Mouse (Mus musculus): ENCODE results near the gene Celsr2.

Gene Celsr2

DNA sequence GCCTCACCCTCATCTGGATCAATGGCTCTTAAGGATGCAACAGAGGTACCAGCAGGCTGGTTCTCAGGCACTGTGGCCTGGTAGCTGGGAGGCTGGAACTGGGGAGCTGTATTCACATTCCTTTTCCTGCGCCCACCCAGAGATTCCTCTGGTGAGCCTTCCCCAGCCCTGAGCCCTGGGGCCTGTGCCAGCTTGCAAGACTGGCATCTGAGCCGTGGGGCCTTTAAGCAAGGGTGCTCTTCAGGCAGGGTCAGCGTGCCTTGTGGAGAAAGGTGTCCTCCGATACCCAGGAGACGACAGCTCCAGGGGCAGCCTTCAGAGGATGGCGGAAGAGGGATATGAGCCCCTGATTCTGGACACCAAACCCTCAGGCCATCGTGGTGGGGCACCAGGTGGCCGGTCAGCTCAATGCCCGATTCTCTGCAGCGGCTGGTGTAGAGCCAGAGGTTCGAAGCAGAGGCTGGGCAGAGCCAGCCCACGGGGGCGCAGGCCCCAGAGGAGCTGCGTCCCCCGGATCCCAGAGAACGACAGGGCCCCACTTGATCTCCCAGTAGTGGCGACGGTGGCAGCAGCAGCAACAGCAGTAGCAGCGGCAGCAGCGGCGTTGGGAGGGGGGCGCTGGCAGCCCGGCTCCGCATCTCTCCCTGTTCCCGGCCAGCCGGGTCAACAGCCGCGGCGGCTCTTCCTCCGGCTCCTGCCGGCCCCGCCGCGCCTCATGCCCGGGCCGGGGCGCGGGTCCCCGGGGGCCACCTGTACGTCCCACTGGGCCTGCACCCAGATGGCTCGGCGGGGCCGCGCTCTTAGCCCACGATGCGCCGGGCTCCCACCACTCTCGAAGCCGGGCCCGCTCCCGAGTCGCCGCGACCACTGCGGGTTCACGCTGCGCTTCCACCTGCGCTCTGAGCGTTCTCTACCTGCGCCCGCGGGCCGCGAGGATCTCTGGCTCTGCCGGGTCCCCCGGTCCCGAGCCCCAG lies at the start of gene Celsr2:
Celsr2 (minus strand) TSS at position 696 of the 974 bp plus-strand sequence.
- DNase-seq (ENCODE audit: low read depth, low spot score): no peak

GRCm38 (mm10) chr3:108458866-108459265 lies 43.5 kb upstream of the Celsr2 start:
- DNase-seq (ENCODE audit: low read depth, low spot score): no peak

GRCm38 (mm10) chr3:108458380-108458779 lies 43.0 kb upstream of the Celsr2 start:
- no peak for DNase-seq (ENCODE audit: low read depth, low spot score)

- DNase-seq (ENCODE audit: low read depth, low spot score): no peak
Observed at GRCm38 (mm10) chr3:108454172-108454571, 38.8 kb upstream of the Celsr2 start.

GRCm38 (mm10) chr3:108451969-108452368 lies 36.6 kb upstream of the Celsr2 start:
- no peak for DNase-seq (ENCODE audit: low read depth, low spot score)

GRCm38 (mm10) chr3:108445366-108445705 lies 30.0 kb upstream of the Celsr2 start:
- DNase-seq (ENCODE audit: low read depth, low spot score): no peak

GRCm38 (mm10) chr3:108444698-108445365 lies 29.5 kb upstream of the Celsr2 start, which contains the start of gene Sars:
Sars (minus strand) TSS chr3:108445209.
- DNase-seq (ENCODE audit: low read depth, low spot score): peak; percentile 95

GRCm38 (mm10) chr3:108444029-108444428 lies 28.7 kb upstream of the Celsr2 start:
- DNase-seq (ENCODE audit: low read depth, low spot score): peak; percentile 97

DNA sequence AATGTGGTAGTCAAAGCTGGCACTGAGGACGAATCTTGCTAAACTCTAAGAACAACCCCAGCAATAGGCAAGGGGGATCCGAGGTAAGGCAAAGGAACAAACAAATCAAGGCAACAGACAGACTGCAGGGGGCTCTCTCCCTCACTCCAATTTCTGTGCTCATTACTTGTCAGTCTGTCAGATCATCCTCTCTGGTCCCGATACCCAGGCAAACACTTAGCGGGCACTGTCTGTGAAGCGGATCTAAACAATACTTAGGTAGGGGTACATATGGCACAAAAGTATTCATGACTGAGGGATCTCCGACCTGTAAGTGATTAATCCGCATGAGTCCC lies 21.0 kb upstream of the Celsr2 start:
- DNase-seq (ENCODE audit: low read depth, low spot score): no peak

DNA sequence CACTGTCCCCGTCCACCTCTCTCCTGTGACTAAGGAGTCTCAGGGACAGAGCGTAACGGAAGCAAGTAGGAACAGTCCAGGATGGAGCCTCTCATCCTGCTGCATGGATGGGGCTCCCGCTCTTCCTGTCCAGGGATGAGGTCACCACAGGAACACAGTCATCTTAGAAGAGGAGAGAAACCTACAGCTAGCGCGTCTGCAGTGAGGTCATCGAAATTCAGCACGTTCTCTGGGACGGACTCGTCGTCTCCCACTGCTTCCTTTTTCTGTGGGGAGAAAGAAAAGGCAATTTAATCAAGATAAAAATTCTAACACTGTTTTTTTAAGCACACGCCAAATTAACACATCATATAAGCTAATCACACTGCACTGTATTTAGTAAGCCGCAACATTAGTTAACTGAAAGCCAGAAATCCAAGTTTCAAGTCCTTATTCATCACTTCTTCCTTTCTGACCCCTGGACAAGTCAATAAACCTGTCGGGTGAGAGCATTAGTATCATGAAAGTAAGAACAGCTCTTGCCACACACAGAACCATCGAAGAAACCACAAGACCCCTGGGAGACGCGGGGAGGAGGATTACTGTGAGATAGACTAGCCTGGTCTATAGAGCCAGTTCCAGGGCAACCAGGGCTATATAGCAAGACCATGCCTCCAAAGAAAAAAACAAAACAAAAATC lies 20.5 kb upstream of the Celsr2 start:
- DNase-seq (ENCODE audit: low read depth, low spot score): no peak

- DNase-seq (ENCODE audit: low read depth, low spot score): no peak
Observed at GRCm38 (mm10) chr3:108433881-108434495, 18.6 kb upstream of the Celsr2 start.

DNA sequence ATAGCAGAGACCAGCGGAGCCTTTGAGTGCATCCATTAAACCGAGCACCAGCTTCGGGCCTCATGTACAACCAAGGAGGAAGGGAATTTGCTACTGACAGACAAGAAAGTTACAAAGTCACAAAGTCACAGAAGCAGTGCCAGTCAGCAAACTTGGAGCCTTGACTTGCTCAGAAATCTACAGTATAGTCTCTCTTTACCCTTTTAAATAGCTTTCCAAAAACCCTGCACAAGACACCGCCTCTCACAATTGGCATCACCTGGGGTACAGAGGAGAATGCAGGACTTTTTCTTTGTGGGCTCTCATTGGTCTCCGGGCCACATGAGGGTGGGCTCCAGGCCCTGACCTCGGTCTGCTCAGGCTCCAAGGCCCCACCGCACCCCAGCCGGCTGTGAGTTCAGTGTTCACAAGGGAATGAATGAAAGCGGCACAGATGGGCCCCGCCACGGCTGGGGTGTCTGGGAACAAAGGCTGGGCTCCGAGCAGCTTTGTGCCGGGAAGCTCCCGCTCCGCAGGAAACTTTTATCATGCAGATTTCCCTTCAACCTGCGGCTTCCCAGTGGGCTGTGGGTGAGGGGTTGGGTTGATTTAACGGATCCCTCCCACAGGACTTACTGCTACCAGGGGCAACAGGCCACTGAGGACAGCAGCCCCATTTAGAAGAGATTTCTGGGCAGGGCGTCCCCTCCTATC lies 18.0 kb upstream of the Celsr2 start:
- no peak for DNase-seq (ENCODE audit: low read depth, low spot score)

DNA sequence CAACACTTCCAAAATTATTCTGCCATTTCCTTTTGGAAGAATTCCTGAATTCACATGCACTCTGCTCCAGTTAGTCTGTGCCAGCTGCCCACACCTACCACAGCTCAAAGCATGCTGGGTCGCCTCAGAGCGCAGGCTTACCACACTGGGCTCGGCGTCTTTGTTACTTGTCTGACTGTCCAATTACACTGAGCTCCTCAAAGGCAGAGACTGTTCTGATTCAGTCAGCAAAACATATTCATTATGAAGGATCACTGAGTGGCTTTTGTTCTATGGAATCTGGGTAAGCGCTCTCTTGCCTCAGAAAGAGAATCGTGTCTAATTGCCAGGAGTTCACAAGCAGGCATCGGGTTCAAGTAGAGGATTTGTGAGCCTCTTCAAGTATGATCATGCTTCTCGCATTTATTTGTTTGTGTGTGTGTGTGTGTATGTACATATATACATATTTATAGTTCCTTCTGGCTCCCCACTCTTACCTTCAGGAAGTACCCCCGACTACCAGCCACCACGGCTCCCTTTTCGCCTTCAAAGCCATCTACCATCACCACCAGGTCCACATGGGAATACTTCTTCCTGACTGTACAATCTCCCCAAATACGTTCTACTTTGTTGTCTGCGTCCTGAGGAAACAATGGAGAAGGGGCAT lies 17.3 kb upstream of the Celsr2 start:
- DNase-seq (ENCODE audit: low read depth, low spot score): no peak

GRCm38 (mm10) chr3:108425624-108426018 lies 10.3 kb upstream of the Celsr2 start:
- DNase-seq (ENCODE audit: low read depth, low spot score): no peak

- DNase-seq (ENCODE audit: low read depth, low spot score): peak; percentile 69
Observed at GRCm38 (mm10) chr3:108424944-108425623, 9.7 kb upstream of the Celsr2 start.

DNA sequence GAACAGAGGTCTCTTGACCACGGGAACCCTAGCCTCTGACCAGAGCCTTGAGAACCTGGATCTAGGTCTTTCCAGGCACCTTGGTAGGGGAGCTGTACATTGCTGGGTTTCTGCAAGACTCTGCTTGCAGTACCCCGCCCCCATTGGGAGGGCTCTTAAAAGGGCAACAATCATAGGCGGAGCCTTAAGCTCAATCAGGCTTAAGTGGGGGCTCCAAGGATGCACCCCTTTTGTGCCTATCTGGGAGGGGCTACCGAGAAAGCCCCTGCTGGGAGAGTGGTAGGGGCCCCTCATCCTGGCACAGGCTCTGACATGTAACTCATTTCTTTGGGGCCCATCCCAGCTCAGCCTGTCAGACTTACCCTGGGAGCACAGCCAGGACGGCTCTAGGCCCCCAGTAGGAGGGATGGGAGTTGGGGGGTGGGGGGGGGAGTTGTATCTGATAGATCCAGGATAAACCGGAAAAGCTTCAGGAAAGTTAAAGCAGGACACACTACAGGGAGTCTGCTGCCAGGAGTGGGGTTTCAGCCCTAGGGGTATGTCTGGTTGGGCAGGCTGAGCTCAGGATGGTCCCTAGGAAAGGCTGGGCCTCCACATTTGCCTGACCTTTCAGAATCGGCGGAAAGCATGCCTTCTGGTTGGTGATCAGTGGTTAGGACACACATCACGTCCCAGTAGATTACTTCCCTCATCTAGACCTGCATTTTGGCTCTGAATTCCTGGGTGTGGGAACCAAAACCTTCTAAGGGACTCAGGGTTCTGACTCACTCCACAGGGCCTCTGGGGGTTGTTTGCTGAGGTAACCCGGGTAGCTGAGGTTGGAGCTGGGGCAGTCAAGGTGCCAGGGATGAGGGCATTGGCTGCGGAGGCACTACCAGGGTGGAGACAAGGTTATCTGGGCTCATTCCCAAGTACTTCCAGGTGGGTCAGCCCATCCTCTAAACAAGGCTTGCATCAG lies 8.8 kb upstream of the Celsr2 start:
- DNase-seq (ENCODE audit: low read depth, low spot score): peak; percentile 80

DNA sequence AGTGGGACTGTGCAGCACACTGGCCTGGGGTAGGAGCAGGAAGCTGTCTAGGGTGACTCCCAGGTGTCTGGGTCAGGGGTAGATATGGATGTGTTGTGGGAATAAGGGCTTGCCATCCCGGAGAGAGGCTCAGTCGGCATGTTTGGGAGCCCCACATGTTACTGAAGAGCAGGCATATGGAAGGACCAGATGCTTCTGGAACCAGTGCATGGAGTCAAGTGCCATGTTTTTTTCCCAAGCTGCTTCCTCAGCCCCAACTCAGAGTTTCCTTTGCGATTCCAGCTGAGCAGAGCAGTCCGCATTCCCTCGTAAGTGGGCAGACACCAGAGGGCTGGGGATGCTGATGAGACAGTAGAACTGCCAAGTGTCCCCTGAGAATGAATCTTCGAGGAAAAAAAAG lies 7.7 kb upstream of the Celsr2 start:
- no peak for DNase-seq (ENCODE audit: low read depth, low spot score)

- no peak for DNase-seq (ENCODE audit: low read depth, low spot score)
Observed at GRCm38 (mm10) chr3:108415831-108416223, 475 bp upstream of the Celsr2 start.
